ENCODE assay signal across 10 mouse cellular contexts in genomic region chr4:114652400-114652799, GRCm38 (mm10).
DNase-seq lines count a peak whose midpoint lies in the region; TF ChIP-seq lines count a peak whose summit lies in the region.
"Had no signal": no experiment of that assay in that cellular context is flagged by ENCODE, and none has a peak within 500 bp of the region (broad histone marks: within the 10 kb centered on the region; RNA-seq: fewer than 3 reads in every experiment).

No protein-coding gene starts in this region.

- H3K79me2 ChIP-seq in MEL (ENCODE audit: control insufficient read depth, insufficient read depth, low read length, poor library complexity), result no peaks in the 10 kb centered on the region
- no peaks in the 10 kb centered on the region for H3K79me2 ChIP-seq in macrophage (ENCODE audit: inconsistent target)

- peak; percentile 35 for DNase-seq in thymus, adult 2 months
- DNase-seq in thymus, postnatal 36 days, result no peak
- DNase-seq in MEL (ENCODE audit: low read depth, low spot score), result peak; percentile 89
- peak; percentile 80 for DNase-seq in splenic B cell, adult 2 months (ENCODE audit: low read depth, low spot score)
- DNase-seq in urinary bladder, postnatal 14 days (ENCODE audit: low spot score), result no peak
- no peak for DNase-seq in adrenal gland, adult 18-20 months (ENCODE audit: low spot score in 2 of 2)
- no peak for DNase-seq in left cerebral cortex, postnatal 14 days (ENCODE audit: low spot score in 2 of 2)
- DNase-seq: layer of hippocampus, postnatal 36 days had no signal

- no peaks in the 10 kb centered on the region for H3K27me3 ChIP-seq in thymus, adult 2 months (ENCODE audit: control insufficient read depth, insufficient read depth, low read length)
- no peaks in the 10 kb centered on the region for H3K27me3 ChIP-seq in MEL (ENCODE audit: control insufficient read depth in 1 of 2, insufficient read depth in 2 of 2, low read length in 2 of 2)
- no peaks in the 10 kb centered on the region for H3K27me3 ChIP-seq in splenic B cell, adult 2 months (ENCODE audit: control insufficient read depth, insufficient read depth, low read length, poor library complexity, severe bottlenecking)

- TF ChIP-seq RAD21 in MEL (IDR thresholded peaks at IDR 0.05; ENCODE audit: low read depth, low read length), result no peak

- H3K9me3 ChIP-seq in MEL (replicated peaks; ENCODE audit: insufficient read depth, low read length), result no peaks in the 10 kb centered on the region

- peak overlapping the region; percentile 21; the same call in 1 of the 2 replicates for H3K9ac ChIP-seq in MEL (ENCODE audit: control insufficient read depth, low read depth, low read length, poor library complexity, severe bottlenecking)

- 9% methylated on average over 4 of the region's 4 CpGs for WGBS in thymus, adult 2 months
- WGBS in macrophage (ENCODE audit: missing documents), result 14% methylated on average over 4 of the region's 4 CpGs

- no peak overlapping the region; the same call in 1 of the 2 replicates for H3K27ac ChIP-seq in thymus, adult 2 months (ENCODE audit: control insufficient read depth, insufficient read depth, low read length)
- peak overlapping the region; percentile 88 for H3K27ac ChIP-seq in MEL (ENCODE audit: control insufficient read depth, low read depth, low read length)
- peak overlapping the region; percentile 19; the same call in 1 of the 2 replicates for H3K27ac ChIP-seq in macrophage
- H3K27ac ChIP-seq: hindbrain, postnatal 0 days had no signal

- TF ChIP-seq POLR2A in thymus, adult 2 months (IDR thresholded peaks at IDR 0.05; ENCODE audit: control insufficient read depth, extremely low read depth, insufficient read depth, low read length, poor library complexity), result no peak
- peak in 1 of 2 experiments; percentile 44; a peak in 1 of 4 replicates for TF ChIP-seq POLR2A in MEL (IDR thresholded peaks at IDR 0.05; ENCODE audit: control insufficient read depth in 1 of 2, insufficient read depth in 1 of 2, low read depth in 1 of 2, low read length in 2 of 2, poor library complexity in 1 of 2)

- peaks cover 8% of the 10 kb centered on the region for H3K4me1 ChIP-seq in thymus, adult 2 months (replicated peaks; ENCODE audit: control insufficient read depth, insufficient read depth, low read length)
- H3K4me1 ChIP-seq in MEL (ENCODE audit: control insufficient read depth in 1 of 2, insufficient read depth in 2 of 2, low read length in 2 of 2), result peaks cover 7 to 22% of the 10 kb centered on the region in 2 experiments

- TF ChIP-seq CTCF in thymus, adult 2 months (IDR thresholded peaks at IDR 0.05; ENCODE audit: borderline replicate concordance, control insufficient read depth, extremely low read depth, insufficient read depth, low read length, poor library complexity), result no peak
- no peak for TF ChIP-seq CTCF in MEL (IDR thresholded peaks at IDR 0.05 in 2 of 3, conservative IDR thresholded peaks at IDR 0.05 in 1 of 3; ENCODE audit: control insufficient read depth in 1 of 3, insufficient read depth in 1 of 3, low read depth in 2 of 3, low read length in 3 of 3, poor library complexity in 1 of 3, severe bottlenecking in 1 of 3)

- peak; percentile 46 to 76 for TF ChIP-seq EP300 in MEL (IDR thresholded peaks at IDR 0.05; ENCODE audit: low read depth in 1 of 2, low read length in 2 of 2)

- H3K36me3 ChIP-seq in thymus, adult 2 months (ENCODE audit: control insufficient read depth, insufficient read depth, low read length), result no peaks in the 10 kb centered on the region
- H3K36me3 ChIP-seq in MEL (ENCODE audit: control insufficient read depth in 1 of 2, insufficient read depth in 2 of 2, low read length in 2 of 2) (peaks cover 0 to 16% of the 10 kb centered on the region in 2 experiments; a peak in 2 of 4 replicates), macrophage (ENCODE audit: inconsistent target) (no peaks in the 10 kb centered on the region)
- H3K36me3 ChIP-seq in splenic B cell, adult 2 months (ENCODE audit: control insufficient read depth, insufficient read depth, low read length, poor library complexity, severe bottlenecking), result no peaks in the 10 kb centered on the region

- intact Hi-C loops in left cerebral cortex, postnatal 14 days (cut with DNase I), result no loop called here

- no peak overlapping the region for H3K4me3 ChIP-seq in thymus, adult 2 months (ENCODE audit: control insufficient read depth, insufficient read depth, low read length)
- H3K4me3 ChIP-seq in MEL (ENCODE audit: control insufficient read depth in 1 of 2, insufficient read depth in 1 of 2, low read depth in 2 of 2, low read length in 2 of 2) (peak overlapping the region; percentile 15 to 33), macrophage (ENCODE audit: inconsistent target) (no peak overlapping the region)

TF ChIP-seq in MEL, 35 proteins besides CTCF, POLR2A, EP300 and RAD21:
- TF ChIP-seq SIN3A (IDR thresholded peaks at IDR 0.05; ENCODE audit: low read length) (peak; percentile 63; the same call in 1 of the 2 replicates), ZC3H11A (IDR thresholded peaks at IDR 0.05; ENCODE audit: low read depth, low read length) (no peak), NELFE (IDR thresholded peaks at IDR 0.05; ENCODE audit: low read depth, low read length) (peak; percentile 44), ELF1 (IDR thresholded peaks at IDR 0.05; ENCODE audit: low read depth, low read length) (peak; percentile 96), CHD1 (IDR thresholded peaks at IDR 0.05; ENCODE audit: low read depth, low read length) (no peak), UBTF (IDR thresholded peaks at IDR 0.05; ENCODE audit: borderline replicate concordance, insufficient read depth, low read depth, low read length) (no peak), ETS1 (IDR thresholded peaks at IDR 0.05; ENCODE audit: low read depth, low read length) (peak; percentile 96), ZMIZ1 (IDR thresholded peaks at IDR 0.05; ENCODE audit: low read depth, low read length) (no peak), RCOR1 (IDR thresholded peaks at IDR 0.05; ENCODE audit: low read depth, low read length) (peak; percentile 16; the same call in 1 of the 2 replicates), MYB (IDR thresholded peaks at IDR 0.05; ENCODE audit: low read depth, low read length) (0 out of 2 replicates have a peak, but pooled peaks have one; percentile 46), TBP (IDR thresholded peaks at IDR 0.05; ENCODE audit: low read depth, low read length) (no peak), MXI1 (IDR thresholded peaks at IDR 0.05; ENCODE audit: low read depth, low read length) (no peak; the same call in 1 of the 2 replicates), HCFC1 (IDR thresholded peaks at IDR 0.05; ENCODE audit: low read depth, low read length) (peak; percentile 76), MYC (IDR thresholded peaks at IDR 0.05; ENCODE audit: low read depth, low read length) (0 out of 2 replicates have a peak, but pooled peaks have one; percentile 14), TCF12 (IDR thresholded peaks at IDR 0.05; ENCODE audit: low read depth, low read length) (peak; percentile 49), USF1 (IDR thresholded peaks at IDR 0.05; ENCODE audit: low read depth, low read length) (no peak), NRF1 (IDR thresholded peaks at IDR 0.05; ENCODE audit: insufficient read depth, low read depth, low read length, poor library complexity, severe bottlenecking) (no peak), GATA1 (IDR thresholded peaks at IDR 0.05; ENCODE audit: low read depth, low read length) (peak; percentile 71; the same call in 1 of the 2 replicates)
TF ChIP-seq in MEL: peak in this region for 10.

Comparison
In these comparisons a context has a peak if more than half of its experiments do, and no peak if none do; other contexts are left out.
1. DNase-seq: peak in thymus, adult 2 months (single experiment), MEL (single experiment) and splenic B cell, adult 2 months (single experiment); none in thymus, postnatal 36 days (0 of 2), urinary bladder, postnatal 14 days (single experiment), adrenal gland, adult 18-20 months (0 of 2) and left cerebral cortex, postnatal 14 days (0 of 2).
2. H3K4me3 ChIP-seq: peak in MEL (2 of 2); none in thymus, adult 2 months (single experiment) and macrophage (single experiment).